Mouse (Mus musculus) forebrain, embryonic 16.5 days (tissue): ENCODE measurements around the gene Usp49. TPM values are rescaled to one million over a fixed set of nuclear protein-coding genes. Genes with fewer than 3 reads are reported as not detected.
"Not testable (repeated sequence)": the region's sequence is repeated elsewhere in the genome, so short reads cannot be mapped to it uniquely, and the experiment has no call there.

ENCODE experiments used
- ATAC-seq: fragments of 200-750 bp; cut with Nextera tagmentation; 2 replicates; pipeline ENCODE4 v1.8.0; 2017; ENCODE audit warnings: mild to moderate bottlenecking, moderate library complexity
- H3K27ac ChIP-seq: fragments of 300-500 bp; sonication (generic); 2 replicates; pipeline ENCODE4 v1.5.1; 2014; ENCODE audit warnings: low read length, control low read depth
- H3K27me3 ChIP-seq: fragments of 300-500 bp; sonication (generic); replicated peaks from 2 replicates; pipeline ENCODE4 v1.6.1; 2014; ENCODE audit warnings: low read length; ENCODE audit not compliant: control insufficient read depth, insufficient read depth
- H3K36me3 ChIP-seq: fragments of 300-500 bp; sonication (generic); 2 replicates; pipeline ENCODE4 v1.6.1; 2014; ENCODE audit not compliant: control insufficient read depth, insufficient read depth
- H3K4me1 ChIP-seq: fragments of 300-500 bp; sonication (generic); replicated peaks from 2 replicates; pipeline ENCODE4 v1.6.1; 2014; ENCODE audit warnings: low read length; ENCODE audit not compliant: control insufficient read depth, insufficient read depth
- H3K4me2 ChIP-seq: fragments of 300-500 bp; sonication (generic); 2 replicates; pipeline ENCODE4 v1.6.1; 2014; ENCODE audit warnings: mild to moderate bottlenecking, low read length, control low read depth
- H3K4me3 ChIP-seq: fragments of 300-500 bp; sonication (generic); replicated peaks from 2 replicates; pipeline ENCODE4 v1.5.1; 2014; ENCODE audit warnings: mild to moderate bottlenecking, low read length, control low read depth
- H3K9ac ChIP-seq: fragments of 300-500 bp; sonication (generic); replicated peaks from 2 replicates; pipeline ENCODE4 v1.6.1; 2014; ENCODE audit warnings: low read depth, low read length, control low read depth
- H3K9me3 ChIP-seq: fragments of 300-500 bp; sonication (generic); 2 replicates; pipeline ENCODE4 v1.6.1; 2016; ENCODE audit warnings: low read length; ENCODE audit not compliant: control insufficient read depth
- WGBS: fragments of 180-500 bp; shearing (Covaris S2); extraction: QIAGEN DNeasy Blood & Tissue Kit; methylation state at CpG from one replicate; pipeline ENCODE4 v1.1.7; 2014; 5-methylcytosine and 5-hydroxymethylcytosine counted together
- polyA plus RNA-seq: library from polyadenylated mRNA; unstranded; fragments of >200 nt; fragmentation: Nextera tagmentation; extraction: Ambion mirVana; gene quantifications from 2 replicates; pipeline ENCODE4 v1.2.1, GENCODE M21; 2015

Usp49 gene
- polyA plus RNA-seq, 1 experiment from 2014 or later = 9.1 TPM

DNA sequence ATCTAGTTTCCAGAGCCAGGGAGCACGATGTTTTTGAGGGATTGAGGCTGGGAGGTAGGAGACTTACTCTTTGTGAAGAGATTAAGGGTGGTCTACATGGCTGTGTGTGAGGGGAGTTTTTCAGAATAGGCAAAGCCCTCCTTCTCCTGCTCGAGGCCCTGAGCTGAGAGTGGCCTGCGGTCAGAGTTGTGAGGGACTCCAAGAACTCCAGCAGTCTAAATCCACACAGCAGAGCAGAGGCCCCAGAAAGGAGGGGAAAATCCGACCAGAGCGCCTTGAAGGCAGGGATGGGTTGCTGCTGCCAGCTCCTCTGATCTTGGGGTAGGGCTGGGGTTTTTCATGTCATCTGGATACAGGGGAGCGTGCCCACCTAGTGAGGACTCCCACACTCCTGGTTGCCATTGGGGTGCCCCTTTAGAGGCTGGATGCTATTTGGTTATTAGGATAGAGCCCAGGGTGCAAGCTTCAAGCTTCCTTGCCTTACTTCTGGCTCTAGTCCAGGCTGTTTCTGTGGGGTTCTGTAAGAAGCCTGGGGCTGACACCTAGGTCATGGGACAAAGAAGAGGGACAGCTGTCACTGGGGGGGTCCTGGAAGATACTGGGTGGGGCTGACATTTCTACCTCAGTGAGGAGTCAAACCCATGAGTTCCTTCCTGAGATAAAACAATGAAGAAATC, 34.2 kb upstream of the Usp49 start:
- H3K4me2 ChIP-seq = peak overlapping the region; percentile 99
- H3K4me3 ChIP-seq = 0 out of 2 replicates have a peak overlapping the region, but pooled peaks have one; percentile 4
- no peaks in the 10 kb centered on the region for H3K27me3 ChIP-seq
- ATAC-seq = no peak
- peaks cover 36% of the 10 kb centered on the region for H3K4me1 ChIP-seq
- H3K36me3 ChIP-seq = peaks cover 7% of the 10 kb centered on the region
- H3K27ac ChIP-seq = peak overlapping the region; percentile 60
- WGBS = 22% methylated on average over 6 of the region's 6 CpGs
- no peaks in the 10 kb centered on the region for H3K9me3 ChIP-seq
- H3K9ac ChIP-seq = peak overlapping the region; percentile 31

DNA sequence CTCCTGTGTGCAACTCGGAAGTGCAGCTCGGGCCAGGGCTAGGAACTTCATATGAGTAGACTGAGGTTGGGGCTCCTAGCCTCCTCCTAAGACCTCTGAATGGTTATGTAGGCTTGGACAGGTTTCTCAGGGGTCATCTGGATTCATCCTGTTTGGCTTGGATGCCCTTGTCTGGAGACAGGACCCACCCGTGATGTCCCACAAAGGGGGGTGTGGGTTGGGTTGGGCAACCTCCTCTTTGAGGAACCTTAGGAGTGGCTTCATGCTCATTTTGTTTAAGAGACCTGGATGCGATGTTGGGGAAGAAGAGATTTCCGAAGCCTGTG, 33.7 kb upstream of the Usp49 start:
- H3K9ac ChIP-seq = no peak overlapping the region
- peaks cover 36% of the 10 kb centered on the region for H3K4me1 ChIP-seq
- ATAC-seq = no peak
- H3K27me3 ChIP-seq = no peaks in the 10 kb centered on the region
- no peak overlapping the region for H3K4me2 ChIP-seq
- 62% methylated on average over 5 of the region's 5 CpGs for WGBS
- H3K36me3 ChIP-seq = peaks cover 11% of the 10 kb centered on the region
- H3K27ac ChIP-seq = no peak overlapping the region
- H3K4me3 ChIP-seq = no peak overlapping the region
- H3K9me3 ChIP-seq = no peaks in the 10 kb centered on the region

DNA sequence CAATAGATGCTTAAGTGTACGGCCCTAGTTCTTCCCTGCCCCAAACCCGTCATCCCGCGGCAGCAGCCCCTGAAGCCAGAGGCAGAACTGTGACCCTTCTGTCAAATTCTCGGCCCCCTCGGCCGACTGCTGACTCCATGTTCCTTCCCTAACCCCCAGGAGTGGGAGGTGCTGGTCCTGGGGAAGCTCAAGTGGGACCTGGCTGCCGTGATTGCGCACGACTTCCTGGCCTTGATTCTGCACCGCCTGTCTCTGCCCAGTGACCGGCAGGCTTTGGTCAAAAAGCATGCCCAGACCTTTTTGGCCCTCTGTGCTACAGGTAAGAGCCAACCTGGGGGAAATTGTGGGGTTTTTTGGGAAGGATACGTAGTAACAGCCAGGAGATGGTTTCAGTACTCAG, 33.2 kb upstream of the Usp49 start:
- ATAC-seq = no peak
- no peaks in the 10 kb centered on the region for H3K9me3 ChIP-seq
- H3K4me2 ChIP-seq = no peak overlapping the region
- H3K9ac ChIP-seq = no peak overlapping the region
- H3K36me3 ChIP-seq = peaks cover 11% of the 10 kb centered on the region
- peaks cover 36% of the 10 kb centered on the region for H3K4me1 ChIP-seq
- no peak overlapping the region for H3K4me3 ChIP-seq
- no peaks in the 10 kb centered on the region for H3K27me3 ChIP-seq
- 65% methylated on average over 13 of the region's 13 CpGs for WGBS
- H3K27ac ChIP-seq = no peak overlapping the region

DNA sequence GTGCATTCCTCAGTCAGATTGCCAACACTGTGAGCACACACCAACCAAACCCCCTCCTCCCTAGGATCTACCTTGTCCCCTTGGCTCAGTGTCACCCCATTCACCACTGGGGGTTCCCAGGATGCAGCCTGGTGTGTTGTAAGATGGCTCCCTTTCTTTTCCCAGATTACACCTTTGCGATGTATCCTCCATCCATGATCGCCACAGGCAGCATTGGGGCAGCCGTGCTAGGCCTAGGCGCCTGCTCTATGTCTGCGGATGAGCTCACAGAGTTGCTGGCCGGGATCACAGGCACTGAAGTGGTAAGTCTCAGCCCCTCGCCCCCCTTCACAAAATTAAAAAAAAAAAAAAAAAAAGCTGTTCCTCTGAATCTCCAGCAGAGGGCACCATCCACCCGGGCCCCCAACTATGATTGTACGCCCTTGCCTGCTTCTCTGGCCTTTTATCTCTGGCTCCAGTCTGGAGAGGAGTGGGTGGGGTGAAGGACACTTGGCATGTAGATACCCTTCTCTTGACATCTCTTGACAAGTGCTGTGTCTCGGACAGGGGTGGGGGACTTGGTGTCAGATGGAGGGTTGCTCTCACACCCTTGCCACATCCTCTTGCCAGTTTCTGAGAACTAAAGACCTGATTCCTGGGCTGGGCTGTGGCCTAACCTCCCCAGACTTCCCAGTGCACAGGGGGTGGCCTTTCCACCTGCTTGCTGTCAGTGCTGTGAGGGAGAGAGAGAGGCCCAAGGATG, 32.5 kb upstream of the Usp49 start:
- H3K4me1 ChIP-seq = peaks cover 33% of the 10 kb centered on the region
- ATAC-seq = no peak
- WGBS = 21% methylated on average over 10 of the region's 10 CpGs
- H3K9ac ChIP-seq = no peak overlapping the region
- no peaks in the 10 kb centered on the region for H3K9me3 ChIP-seq
- peaks cover 11% of the 10 kb centered on the region for H3K36me3 ChIP-seq
- H3K4me2 ChIP-seq = no peak overlapping the region
- H3K4me3 ChIP-seq = no peak overlapping the region
- no peaks in the 10 kb centered on the region for H3K27me3 ChIP-seq
- H3K27ac ChIP-seq = no peak overlapping the region

DNA sequence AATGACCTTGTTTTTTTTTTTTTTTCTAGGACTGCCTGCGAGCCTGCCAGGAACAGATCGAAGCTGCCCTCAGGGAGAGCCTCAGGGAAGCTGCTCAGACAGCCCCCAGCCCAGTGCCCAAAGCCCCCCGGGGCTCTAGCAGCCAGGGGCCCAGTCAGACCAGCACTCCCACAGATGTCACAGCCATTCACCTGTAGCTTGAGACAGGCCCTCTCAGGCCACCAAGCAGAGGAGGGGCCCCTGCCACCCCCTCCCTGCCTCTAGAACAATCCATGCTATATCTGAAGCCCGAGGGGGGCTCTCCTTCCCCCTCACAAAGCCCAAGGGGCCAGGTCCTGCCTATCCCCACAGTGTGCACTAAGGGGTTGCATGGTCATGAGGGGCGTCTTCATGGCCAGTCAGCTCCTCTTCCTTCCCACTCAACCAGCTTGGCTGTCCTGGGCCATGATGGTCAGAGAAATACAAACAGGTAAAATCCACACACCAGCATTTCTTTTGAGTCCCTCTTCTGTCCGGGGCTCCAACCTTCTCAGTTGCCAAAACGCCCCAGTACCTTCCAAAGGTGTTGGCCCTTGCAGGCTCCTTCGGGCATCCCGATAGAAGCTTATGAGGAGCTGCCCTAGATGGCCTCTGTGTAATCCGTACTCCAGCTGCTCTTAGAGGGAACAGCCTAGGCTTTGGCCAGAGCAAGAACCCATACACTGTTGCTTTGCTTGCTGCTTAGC, 31.7 kb upstream of the Usp49 start:
- H3K4me2 ChIP-seq, H3K9ac ChIP-seq, H3K9me3 ChIP-seq, ATAC-seq, H3K27ac ChIP-seq, H3K27me3 ChIP-seq, H3K4me3 ChIP-seq: not testable (repeated sequence)
- peaks cover 32% of the 10 kb centered on the region for H3K4me1 ChIP-seq
- 83% methylated on average over 10 of the region's 10 CpGs for WGBS
- peaks cover 11% of the 10 kb centered on the region for H3K36me3 ChIP-seq

DNA sequence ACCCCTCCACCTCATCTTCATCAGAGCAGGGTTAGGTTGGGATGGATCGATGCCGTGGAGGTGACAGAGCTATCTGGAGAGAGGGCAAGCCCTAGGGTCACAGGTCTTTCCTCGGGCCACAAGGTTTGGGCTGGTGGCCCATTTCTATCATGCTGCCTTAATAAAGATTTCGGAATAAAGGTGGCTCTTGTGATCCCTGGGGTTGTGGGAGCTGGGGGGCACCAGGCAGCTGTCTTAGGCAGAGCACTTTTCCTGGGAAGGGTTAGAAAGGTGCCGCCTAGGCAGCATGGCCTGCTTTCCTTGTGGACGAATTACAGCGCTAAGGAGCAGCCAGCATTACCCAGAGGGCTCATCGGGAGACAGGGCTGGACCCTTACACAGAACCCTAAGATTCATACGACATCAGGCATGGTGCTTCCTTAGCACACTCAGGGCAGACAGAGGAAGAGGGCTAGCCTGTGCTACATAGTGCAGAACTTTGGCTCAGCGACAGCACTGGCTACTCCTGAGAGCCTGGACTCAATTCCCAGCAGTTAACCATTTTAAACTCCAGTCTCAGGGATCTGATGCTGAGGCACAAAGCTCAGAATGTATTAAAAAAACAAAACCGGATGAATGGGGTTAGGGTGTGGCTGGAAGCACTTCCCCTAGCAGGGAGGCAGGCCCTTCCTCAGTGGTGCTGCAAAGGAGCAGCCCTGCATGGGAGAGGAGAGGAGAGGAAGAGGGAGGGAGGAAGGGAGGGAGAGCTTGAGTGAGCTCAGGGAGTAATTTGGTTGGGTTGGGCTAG, 30.8 kb upstream of the Usp49 start:
- 85% methylated on average over 11 of the region's 11 CpGs for WGBS
- H3K4me2 ChIP-seq = no peak overlapping the region
- H3K4me1 ChIP-seq = peaks cover 23% of the 10 kb centered on the region
- H3K9ac ChIP-seq = no peak overlapping the region
- H3K27me3 ChIP-seq = no peaks in the 10 kb centered on the region
- no peak overlapping the region for H3K4me3 ChIP-seq
- no peak for ATAC-seq
- H3K27ac ChIP-seq = no peak overlapping the region
- no peaks in the 10 kb centered on the region for H3K9me3 ChIP-seq
- peaks cover 11% of the 10 kb centered on the region for H3K36me3 ChIP-seq

DNA sequence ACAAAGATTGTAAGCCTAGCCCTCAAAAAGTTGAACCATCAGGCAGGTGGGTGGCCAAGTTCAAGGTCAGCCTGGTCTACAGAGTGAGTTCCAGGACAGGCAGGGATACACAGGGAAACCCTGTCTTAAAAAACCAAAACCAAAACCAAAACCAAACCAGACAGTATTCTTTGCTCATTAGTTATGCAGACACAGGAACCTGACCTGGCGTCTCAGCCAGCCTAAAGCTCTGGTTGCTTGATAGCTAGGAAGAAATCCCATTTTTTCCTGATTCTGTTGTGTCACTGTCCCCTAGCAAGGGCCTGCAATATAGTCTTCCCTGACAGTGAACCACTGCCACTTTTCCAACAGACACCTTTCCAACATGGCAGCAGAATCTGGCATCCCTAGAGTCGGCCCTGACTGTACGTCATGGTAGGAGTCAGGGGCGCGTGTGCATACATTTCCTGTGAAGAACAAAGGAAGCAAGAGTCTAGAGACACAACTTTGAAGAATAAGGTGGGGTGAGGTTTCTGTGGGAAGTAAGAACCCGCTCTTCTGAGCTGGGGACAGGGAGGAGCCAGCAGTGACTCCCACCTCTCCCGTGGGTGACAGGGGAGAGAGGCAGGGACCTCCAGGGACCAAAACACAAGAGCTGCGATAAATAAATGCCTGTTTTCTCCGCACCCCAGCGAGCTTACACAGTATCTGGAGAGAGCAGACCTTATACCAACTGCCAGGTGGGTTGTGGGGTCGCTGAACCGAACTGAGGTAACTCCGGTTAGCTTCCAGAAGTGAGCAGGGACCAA, 29.7 kb upstream of the Usp49 start:
- H3K9me3 ChIP-seq = no peaks in the 10 kb centered on the region
- no peak for ATAC-seq
- peaks cover 17% of the 10 kb centered on the region for H3K36me3 ChIP-seq
- H3K4me3 ChIP-seq = no peak overlapping the region
- no peak overlapping the region for H3K4me2 ChIP-seq
- H3K9ac ChIP-seq = no peak overlapping the region
- peaks cover 12% of the 10 kb centered on the region for H3K4me1 ChIP-seq
- no peak overlapping the region for H3K27ac ChIP-seq
- H3K27me3 ChIP-seq = no peaks in the 10 kb centered on the region
- WGBS = 87% methylated on average over 13 of the region's 13 CpGs

DNA sequence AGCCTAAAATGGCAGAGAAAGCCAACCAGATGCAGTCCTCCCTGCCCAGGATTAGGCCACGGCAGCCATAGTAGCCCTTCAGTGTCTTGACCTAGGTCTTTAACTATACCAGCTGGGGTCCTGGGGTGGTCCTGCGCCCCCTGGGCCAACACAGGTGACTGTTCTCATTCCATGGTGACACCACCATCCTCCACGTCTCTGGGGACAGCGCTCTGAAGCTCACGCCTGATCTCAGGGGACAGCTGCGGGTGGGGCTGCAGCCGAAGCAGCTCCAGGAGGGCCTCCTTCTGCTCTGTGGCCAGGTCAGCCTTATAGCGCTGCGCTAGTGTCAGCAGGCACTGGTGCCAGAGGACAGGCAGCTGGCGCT, 29.1 kb upstream of the Usp49 start:
- ATAC-seq = no peak
- Histone ChIP-seq H3K4me2 (no peak overlapping the region), H3K4me1 (peaks cover 7% of the 10 kb centered on the region), H3K27me3 (no peaks in the 10 kb centered on the region), H3K9ac (no peak overlapping the region), H3K27ac (no peak overlapping the region), H3K9me3 (no peaks in the 10 kb centered on the region), H3K36me3 (peaks cover 17% of the 10 kb centered on the region), H3K4me3 (no peak overlapping the region)
- 90% methylated on average over 10 of the region's 10 CpGs for WGBS
